Mouse (Mus musculus) left cerebral cortex, adult 18-20 months (tissue): ENCODE measurements around the gene Sel1l. TPM values are rescaled to one million over a fixed set of nuclear protein-coding genes. Genes with fewer than 3 reads are reported as not detected.
"Not testable (repeated sequence)": the region's sequence is repeated elsewhere in the genome, so short reads cannot be mapped to it uniquely, and the experiment has no call there.

ENCODE experiments used
- DNase-seq, 2 experiments: peaks; one replicate each; pipeline ENCODE4 v3.0.0; 2021 to 2022; ENCODE audit warnings: low spot score in 2 of 2, mixed read lengths in 1 of 2
- total RNA-seq, 2 experiments: library from RNA; stranded (reverse); gene quantifications; 2 replicates each; pipeline ENCODE4 v1.2.3; 2021

The Sel1l gene
- total RNA-seq, 2 experiments from 2014 or later: 145 to 151 TPM

- no peak for DNase-seq
These were observed 28.5 kb downstream of the Sel1l start for GRCm38 (mm10) chr12:91820461-91820860.

GRCm38 (mm10) chr12:91818726-91819125 lies 30.2 kb downstream of the Sel1l start:
- no peak for DNase-seq

- peak; percentile 51 to 58 for DNase-seq
These were observed 33.0 kb downstream of the Sel1l start for GRCm38 (mm10) chr12:91815990-91816389.

GRCm38 (mm10) chr12:91815552-91815951 lies 33.4 kb downstream of the Sel1l start:
- no peak for DNase-seq

- DNase-seq: no peak
These were observed 40.0 kb downstream of the Sel1l start for GRCm38 (mm10) chr12:91808911-91809310.

- DNase-seq: no peak
These were observed 41.2 kb downstream of the Sel1l start for GRCm38 (mm10) chr12:91807761-91808160.

GRCm38 (mm10) chr12:91807095-91807494 lies 41.9 kb downstream of the Sel1l start:
- DNase-seq: no peak

- no peak for DNase-seq
These were observed 44.7 kb downstream of the Sel1l start for GRCm38 (mm10) chr12:91804262-91804661.

- DNase-seq: peak; percentile 22 to 60
These were observed 45.6 kb downstream of the Sel1l start for GRCm38 (mm10) chr12:91803207-91803932.

- DNase-seq: no peak
These were observed 46.3 kb downstream of the Sel1l start for GRCm38 (mm10) chr12:91802586-91803206.

- no peak for DNase-seq
These were observed 48.0 kb downstream of the Sel1l start for GRCm38 (mm10) chr12:91800861-91801385.

- DNase-seq: no peak
These were observed 49.1 kb downstream of the Sel1l start for GRCm38 (mm10) chr12:91799821-91800335.

- DNase-seq: peak in 1 of 2 experiments; percentile 31
These were observed 49.6 kb downstream of the Sel1l start for GRCm38 (mm10) chr12:91799379-91799773.

GRCm38 (mm10) chr12:91798720-91799378 lies 50.1 kb downstream of the Sel1l start:
- no peak for DNase-seq

- DNase-seq: no peak
These were observed 52.2 kb downstream of the Sel1l start for GRCm38 (mm10) chr12:91796774-91797173.

GRCm38 (mm10) chr12:91793266-91793665 lies 55.7 kb downstream of the Sel1l start:
- no peak for DNase-seq

GRCm38 (mm10) chr12:91791822-91792221 lies 57.1 kb downstream of the Sel1l start:
- no peak for DNase-seq

GRCm38 (mm10) chr12:91789801-91790200 lies 59.2 kb downstream of the Sel1l start:
- peak; percentile 64 to 72 for DNase-seq

GRCm38 (mm10) chr12:91788446-91788845 lies 60.5 kb downstream of the Sel1l start:
- DNase-seq: not testable (repeated sequence)

GRCm38 (mm10) chr12:91787959-91788437 lies 61.0 kb downstream of the Sel1l start, which contains the start of gene Ston2:
Gene Ston2 (minus strand): TSS chr12:91788387.
- no peak for DNase-seq

GRCm38 (mm10) chr12:91786355-91786754 lies 62.6 kb downstream of the Sel1l start:
- no peak for DNase-seq
